Mouse (Mus musculus) left cerebral cortex, postnatal 10 days (tissue): ENCODE results near the gene Rrn3. TPM values are rescaled to one million over a fixed set of nuclear protein-coding genes. Genes with fewer than 3 reads are reported as not detected.
A peak's percentile ranks its signal among the peaks of the same experiment; 100 is the strongest.
"Not testable (repeated sequence)": the region's sequence is repeated elsewhere in the genome, so short reads cannot be mapped to it uniquely, and the experiment has no call there.

Experiments used
- DNase-seq, 2 experiments: peaks; one replicate each; pipeline ENCODE4 v3.0.0; 2021 to 2022; ENCODE audit warnings: low spot score in 2 of 2, mixed read lengths in 1 of 2; ENCODE audit errors: extremely low spot score in 1 of 2
- intact Hi-C: fragments of 180-260 bp; cut with DNase I; formaldehyde crosslinking; loops from one replicate; pipeline ENCODE4 v1.15.1; 2025
- total RNA-seq, 2 experiments: library from RNA; stranded (reverse); gene quantifications; 2 replicates each; pipeline ENCODE4 v1.2.3; 2021

Gene Rrn3
- 10 to 100 TPM; 44.8 to 47.0 TPM for total RNA-seq

DNA sequence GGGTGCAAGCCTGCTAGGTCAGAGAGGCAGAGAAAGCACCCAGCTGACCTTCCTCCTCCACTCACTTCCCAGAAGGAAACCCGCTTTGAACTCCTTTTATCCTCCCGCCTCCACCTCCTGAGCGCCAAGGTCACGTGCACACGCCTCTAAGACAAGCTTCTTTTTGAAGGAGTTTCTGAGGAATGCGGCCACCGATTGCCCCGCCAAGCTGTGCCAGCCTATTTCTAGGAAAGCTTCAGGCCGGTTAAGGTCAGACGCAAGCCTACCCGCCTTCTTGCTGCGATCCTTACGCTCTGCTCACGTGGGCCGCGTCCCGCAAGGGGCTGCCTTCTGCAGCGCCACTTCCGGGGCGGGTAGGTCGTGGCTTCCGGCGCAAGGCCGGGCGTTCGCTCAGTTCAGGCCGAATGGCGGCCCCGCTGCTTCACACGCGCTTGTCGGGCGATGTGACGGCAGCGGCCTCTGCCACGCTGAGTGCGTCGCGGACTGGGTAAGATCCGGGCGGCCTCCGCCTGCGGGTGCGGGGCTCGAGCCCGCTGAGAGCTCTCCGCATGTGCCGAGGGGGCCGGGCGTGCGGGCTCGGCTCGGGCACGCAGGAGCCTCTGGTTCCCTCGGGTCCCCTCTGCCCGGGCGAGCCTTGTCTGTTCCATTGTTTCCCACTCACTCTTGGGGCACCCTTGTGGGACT, at the start of gene Rrn3:
Rrn3 (plus strand) TSS at position 356 of the 684 bp plus-strand sequence.
- intact Hi-C loops: no loop called here
- peak; percentile 84 to 94 for DNase-seq

DNA sequence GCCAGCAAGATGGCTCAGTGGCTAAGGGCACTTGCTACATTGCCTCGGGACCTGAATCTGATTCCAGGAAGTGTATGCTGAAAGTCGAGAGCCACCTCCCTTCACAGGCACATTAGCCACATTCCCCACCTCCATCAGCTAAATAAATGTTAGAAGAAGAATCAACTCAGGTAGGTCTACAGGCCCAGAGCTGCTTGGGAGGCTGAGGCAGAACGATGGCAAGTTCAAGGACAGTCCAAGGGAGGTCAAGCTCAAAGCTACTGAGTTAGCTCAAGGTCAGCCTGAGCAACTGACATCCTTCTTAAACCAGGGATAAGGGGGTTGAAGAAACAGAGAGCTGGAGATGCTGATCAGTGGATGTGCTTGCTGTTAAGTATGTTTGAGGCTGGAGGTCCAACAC, 47.7 kb upstream of the Rrn3 start:
- intact Hi-C loops: loop anchor here (10.0 kb wide), 1 partner anchor 298 kb away; no protein-coding TSS in a partner anchor
- DNase-seq: no peak

DNA sequence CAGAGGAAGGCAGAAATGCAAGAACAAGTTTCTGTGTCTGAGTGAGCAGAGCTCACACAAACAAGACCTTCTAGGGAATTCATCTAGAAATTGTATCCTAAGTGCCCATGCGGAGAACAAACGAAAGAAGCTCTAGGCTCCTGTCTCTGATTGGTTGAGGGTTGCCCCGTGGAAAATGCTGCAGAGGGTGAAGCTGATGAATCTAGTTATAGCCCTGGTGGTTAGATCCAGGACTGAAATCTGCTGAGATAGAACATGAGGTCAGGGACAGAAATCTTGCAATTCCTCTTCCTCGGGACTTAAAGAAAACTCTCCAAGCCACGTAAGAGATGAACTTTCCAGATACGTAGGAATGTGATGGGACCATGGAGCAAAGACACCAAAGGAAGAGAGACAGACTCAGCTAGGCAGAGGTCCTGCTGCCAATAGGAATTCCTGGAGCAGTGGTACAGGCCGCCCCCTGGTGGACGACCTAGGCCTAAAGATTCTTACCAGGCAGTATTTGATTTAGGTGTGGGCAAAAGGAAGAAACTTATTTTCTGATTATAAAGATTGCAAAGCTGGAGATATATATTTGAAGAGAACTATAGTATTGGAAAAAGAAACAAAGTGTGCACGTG, 46.9 kb upstream of the Rrn3 start:
- DNase-seq: peak; percentile 61 to 80
- intact Hi-C loops: loop anchor here (10.0 kb wide), 1 partner anchor 299 kb away; no protein-coding TSS in a partner anchor

DNA sequence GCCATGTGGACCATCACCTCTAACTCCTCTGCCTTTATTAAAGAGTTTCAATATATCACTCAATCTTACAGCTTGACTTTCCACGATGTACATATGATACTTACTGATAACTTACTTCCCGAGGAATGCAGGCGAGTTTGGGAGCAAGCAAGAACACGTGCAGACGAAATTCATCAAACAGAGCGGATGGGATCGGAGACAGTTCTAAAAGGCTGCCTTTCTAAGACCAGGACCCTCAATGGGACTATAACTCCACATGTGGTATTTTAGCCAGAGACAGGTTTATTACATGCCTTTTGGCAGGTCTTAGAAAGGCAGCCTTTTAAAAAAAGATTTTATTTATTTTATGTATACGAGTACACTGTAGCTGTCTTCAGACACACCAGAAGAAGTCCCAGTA, 44.5 kb upstream of the Rrn3 start:
- DNase-seq: no peak
- intact Hi-C loops: loop anchor here (10.0 kb wide), 1 partner anchor 301 kb away; no protein-coding TSS in a partner anchor

DNA sequence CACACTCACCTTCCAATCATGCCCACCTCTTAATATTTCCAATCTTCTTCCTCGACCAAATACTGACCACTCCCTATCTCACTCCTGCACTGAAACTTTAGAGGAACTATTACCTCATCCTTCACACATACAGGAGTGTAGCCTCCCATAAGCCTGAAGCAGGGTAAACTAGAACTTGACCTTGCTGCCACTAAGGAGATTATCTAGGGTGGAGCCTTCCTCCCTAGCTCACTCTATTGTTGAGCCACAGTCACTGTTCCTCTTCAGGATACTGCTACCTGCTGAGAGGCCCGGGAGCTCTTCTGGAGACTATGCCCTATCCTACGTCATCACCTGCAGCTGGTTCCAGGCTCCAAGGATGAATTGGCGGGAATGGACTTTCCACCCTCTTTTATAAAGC, 41.5 kb upstream of the Rrn3 start:
- not testable (repeated sequence) for DNase-seq
- intact Hi-C loops: loop anchor here (10.0 kb wide), 1 partner anchor 304 kb away; no protein-coding TSS in a partner anchor

DNA sequence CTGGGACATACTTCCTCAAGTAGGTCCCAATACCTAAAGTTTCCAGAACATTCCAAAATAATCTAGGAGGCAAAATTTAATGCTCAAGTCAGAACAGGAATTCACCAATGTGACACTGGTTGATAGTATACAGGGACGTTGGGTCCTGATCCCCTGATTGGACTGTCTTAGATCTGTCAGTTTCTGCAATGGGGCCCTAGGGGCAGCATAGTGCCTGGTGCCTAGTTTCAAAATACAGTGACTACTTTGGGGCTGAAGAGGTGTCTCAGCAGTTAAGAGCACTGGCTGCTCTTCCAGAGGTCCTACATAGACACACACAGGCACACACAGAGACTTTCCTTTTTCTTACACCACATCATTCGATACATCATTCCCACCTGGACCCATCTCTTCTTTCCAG, 39.7 kb upstream of the Rrn3 start:
- intact Hi-C loops: no loop called here
- no peak for DNase-seq

DNA sequence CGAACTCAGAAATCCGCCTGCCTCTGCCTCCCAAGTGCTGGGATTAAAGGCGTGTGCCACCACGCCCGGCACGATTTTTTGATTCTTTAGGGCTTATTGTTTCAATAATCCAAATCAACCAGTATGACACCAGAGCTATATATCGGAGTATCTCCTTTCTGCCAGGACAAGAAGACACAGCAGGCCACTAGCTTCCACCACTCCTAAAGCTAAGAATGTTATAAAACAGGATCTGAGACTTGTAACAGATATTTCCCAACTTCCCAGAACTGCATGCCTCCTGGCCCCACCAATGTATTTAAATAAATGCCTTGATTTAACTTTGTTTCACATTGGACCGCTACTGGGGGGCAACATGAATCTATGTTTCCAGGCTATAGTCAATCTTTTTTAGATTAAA, 32.8 kb upstream of the Rrn3 start:
- no peak for DNase-seq
- intact Hi-C loops: no loop called here

DNA sequence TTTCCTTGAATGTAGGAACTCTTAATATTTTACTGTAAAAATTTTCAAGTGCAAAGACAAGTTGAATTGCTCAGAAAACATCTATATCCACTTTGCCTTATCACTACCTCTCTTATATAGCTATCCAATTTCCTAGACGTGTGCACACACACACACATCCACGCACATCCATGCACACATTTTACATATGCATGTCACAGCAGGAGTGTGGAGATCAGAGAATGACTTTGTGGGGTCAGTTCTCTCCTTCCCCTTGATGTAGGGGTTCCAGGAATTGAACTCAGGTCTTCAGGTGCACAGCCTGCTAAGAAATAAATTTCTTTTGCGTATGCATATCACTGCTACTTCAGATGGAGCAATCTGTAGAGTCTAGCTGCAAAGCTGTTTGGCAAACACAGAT, 32.4 kb upstream of the Rrn3 start:
- intact Hi-C loops: no loop called here
- no peak for DNase-seq

DNA sequence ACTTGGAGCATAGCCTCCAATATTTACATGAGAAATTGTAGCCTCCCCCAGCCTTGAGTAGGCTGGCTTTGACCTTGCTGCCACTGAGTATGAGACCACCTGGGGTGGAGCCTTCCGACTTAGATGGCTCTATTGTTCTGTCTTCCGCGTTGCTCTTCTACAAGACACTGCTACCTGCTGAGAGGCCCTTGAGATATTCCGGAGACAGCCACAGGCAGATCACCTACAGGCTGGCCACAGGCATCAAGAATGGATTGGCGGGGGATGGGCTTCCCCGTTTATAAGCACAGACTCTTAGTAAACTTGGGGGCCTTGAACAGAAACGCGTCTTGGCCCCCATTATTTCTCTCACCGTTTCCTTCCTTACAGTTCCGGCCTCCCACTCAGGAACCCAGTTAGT, 31.7 kb upstream of the Rrn3 start:
- DNase-seq, intact Hi-C loops: not testable (repeated sequence)

DNA sequence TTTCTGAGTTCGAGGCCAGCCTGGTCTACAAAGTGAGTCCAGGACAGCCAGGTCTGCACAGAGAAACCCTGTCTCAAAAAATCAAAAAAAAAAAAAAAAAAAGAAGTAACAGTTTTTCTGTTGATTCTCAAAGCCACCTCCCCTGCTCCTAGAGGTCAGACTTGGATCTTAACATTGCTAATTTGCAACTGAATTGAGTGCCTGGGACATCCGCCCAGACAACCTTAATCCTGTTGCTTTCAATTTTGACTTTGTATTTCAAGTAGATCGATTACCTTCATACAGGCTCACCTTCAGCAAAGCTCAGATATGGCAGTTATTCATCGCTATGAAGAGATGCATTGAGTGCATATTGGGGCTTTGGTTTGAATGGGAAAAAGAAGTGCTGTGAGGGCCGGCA, 31.2 kb upstream of the Rrn3 start:
- intact Hi-C loops: no loop called here
- DNase-seq: no peak

DNA sequence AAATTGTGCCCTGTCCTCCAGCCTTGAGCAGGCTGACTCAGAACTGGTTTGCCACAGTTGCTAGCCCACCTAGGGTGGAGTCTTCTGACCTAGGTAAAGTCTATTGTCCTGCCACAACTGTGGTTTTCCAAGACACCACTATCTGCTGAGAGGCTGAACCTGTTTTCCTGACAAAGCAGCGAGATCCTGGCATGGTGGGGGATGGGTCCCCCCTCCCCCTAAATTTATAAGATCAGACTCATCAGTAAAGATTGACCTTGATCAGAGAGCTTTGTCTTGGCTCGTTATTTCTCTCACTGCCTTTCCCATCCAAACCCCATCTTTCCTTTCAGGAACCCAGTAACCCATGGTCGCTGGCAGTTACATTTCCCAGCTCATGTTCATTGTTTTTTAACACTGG, 30.5 kb upstream of the Rrn3 start:
- intact Hi-C loops: no loop called here
- no peak for DNase-seq

DNA sequence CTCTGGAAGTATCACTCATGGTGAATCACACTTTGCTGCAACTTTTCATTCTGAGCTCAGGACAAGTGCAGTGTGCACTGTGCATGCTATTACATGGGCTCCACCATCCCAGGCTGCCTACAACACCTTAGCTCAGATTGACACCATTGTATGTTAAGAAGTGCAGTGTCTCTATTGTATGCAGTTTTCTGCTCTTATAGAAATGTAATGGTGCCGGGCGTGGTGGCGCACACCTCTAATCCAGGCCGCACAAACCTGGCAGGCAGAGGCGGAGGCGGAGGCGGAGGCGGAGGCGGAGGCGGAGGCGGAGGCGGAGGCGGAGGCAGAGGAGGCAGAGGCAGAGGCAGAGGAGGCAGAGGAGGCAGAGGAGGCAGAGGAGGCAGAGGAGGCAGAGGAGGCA, 29.9 kb upstream of the Rrn3 start:
- intact Hi-C loops: no loop called here
- DNase-seq: no peak

DNA sequence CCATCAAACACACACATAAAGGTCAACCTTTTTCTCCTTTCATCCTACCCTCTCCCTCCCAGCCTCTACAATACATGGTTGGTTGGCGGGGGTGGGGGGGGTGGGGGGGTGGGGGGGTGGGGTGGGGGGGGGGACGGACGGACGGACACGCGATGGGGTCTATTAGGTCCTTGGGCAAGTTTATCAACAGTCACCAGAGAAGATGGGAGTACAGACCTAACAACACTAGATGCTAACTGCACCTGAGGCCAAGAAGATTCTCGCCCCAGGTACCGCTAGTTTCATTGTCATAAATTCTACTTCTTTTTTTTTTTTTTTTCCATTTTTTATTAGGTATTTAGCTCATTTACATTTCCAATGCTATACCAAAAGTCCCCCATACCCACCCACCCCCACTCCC, 26.5 kb upstream of the Rrn3 start:
- intact Hi-C loops: no loop called here
- no peak for DNase-seq

DNA sequence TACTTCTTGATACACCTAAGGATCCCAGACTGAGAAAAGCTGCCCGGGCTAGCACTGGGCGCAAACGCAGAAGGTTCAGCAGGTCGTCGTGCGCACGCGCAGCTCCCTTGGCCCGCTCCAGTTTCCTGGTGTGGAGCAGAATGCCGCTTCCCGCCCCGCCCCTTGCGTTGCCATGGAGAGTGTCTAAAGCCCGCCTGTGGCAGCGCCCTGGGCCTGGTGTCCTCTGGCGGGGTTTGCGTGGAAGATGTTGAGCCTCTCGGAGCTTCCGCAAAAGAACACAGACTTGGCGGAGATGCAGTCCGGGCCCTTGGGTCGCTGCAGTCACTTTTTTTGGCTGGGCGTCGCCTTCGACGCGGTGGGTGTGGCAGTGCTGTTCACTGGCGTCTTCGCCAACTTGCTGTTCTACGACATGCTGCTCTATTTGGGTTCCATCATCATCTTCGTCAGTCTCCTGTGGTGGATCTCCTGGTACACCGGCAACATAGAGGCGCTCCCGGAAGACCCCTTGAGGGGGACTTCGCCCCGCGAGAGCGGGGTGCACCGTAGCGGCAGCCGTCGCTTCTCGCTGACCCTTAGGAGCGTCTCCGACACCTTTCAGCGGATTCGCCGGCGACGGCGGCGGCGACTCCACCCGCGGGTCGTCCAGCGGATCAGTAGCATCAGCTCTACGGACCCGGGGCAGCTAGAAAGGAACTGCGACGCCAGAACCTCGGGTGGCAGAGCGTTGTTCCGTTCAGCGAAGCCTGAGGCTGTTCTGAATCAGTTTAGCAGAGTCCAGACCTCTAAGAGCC, 25.9 kb upstream of the Rrn3 start:
- intact Hi-C loops: no loop called here
- DNase-seq: peak; percentile 90 to 98

DNA sequence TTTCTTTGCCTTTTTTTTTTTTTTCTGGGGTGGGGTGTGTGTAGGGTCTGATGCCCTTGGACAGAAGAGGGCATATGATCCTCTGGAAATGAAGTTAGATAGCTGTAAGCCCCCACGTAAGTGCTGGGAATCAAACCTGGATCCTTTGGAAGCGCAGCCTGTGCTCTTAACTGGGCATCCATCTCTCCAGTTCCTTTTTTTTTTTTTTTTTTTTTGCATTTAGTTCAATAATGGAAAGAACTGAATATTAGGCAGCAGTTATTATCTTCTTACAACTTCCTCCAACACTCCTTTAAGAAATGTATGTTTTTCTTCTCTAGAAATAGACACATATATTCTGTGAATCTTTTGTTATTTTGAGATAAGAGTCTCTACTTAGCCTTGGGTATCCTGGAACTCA, 22.7 kb upstream of the Rrn3 start:
- DNase-seq: no peak
- intact Hi-C loops: no loop called here

DNA sequence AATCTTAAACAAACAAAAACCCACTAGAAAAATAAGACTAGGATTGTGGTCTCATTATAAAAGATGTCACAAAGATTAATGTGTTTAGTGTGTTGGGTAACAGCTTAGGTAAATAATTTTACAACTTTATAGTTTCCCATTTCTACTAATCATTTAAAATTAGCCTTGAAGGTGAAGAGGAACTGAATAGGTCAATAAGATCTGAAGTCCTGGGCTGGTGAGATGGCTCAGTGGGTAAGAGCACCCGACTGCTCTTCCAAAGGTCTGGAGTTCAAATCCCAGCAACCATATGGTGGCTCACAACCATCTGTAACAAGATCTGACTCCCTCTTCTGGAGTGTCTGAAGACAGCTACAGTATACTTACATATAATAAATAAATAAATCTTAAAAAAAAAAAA, 17.7 kb upstream of the Rrn3 start:
- intact Hi-C loops: not testable (repeated sequence)

DNA sequence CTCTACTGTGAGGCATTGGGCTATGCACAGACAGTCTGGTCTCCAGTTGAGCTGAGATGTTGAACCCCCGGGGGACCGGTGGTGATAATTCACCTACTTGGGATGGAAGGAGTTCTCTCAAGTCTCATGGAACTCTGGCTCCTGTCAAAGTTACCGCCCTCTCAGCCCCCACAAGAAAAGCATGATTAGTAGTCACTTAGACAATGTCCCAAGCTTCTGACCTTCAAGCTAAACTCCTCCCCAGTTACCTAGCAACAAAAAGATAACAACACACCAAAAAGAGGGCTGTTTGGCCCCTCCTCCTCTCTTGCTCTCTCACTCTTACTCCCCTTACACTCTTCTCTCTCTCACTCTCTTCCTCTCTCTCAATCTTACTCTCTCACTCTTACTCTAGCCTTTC, 16.0 kb upstream of the Rrn3 start:
- DNase-seq: no peak
- intact Hi-C loops: no loop called here

More for the DNA sequence above, 17.7 kb upstream of the Rrn3 start:
- not testable (repeated sequence) for DNase-seq

DNA sequence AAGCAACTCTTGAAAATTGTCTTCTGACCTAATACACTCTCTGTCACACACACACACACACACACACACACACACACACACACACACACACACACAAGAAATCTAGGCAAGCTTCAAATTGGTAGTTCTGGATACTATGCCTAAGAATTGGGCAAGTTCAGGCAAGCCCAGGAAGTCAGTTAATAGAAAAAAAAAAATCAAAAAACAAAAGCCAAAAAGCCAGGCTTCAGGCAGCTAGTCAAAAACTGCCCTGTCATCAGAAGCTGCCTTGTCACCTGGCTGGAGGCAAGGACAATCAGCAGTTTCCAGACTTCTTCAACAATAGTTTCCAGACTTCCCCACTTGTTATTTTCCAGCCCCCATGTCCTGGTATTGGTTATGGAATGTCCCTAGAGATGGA, 14.1 kb upstream of the Rrn3 start:
- no peak for DNase-seq
- intact Hi-C loops: no loop called here

DNA sequence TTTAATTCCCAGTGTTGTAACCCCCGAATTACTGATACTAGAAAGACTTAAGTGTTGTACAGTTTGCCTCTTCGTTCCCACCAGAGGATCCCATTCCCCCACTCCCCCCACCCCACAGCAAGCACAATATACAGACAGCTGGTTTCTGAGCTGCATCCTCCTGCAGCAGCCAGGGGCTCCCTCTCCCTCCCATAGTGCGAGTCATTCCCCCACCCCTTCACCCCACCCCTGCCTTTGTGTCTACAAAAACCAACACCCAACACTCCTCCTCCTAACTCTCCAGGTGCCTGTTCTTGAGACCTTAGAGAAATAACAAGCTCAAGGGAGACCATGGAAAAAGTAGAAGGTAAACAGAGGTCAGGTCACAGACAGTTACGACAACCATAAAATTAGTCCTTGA, 8.9 kb upstream of the Rrn3 start:
- DNase-seq, intact Hi-C loops: not testable (repeated sequence)

DNA sequence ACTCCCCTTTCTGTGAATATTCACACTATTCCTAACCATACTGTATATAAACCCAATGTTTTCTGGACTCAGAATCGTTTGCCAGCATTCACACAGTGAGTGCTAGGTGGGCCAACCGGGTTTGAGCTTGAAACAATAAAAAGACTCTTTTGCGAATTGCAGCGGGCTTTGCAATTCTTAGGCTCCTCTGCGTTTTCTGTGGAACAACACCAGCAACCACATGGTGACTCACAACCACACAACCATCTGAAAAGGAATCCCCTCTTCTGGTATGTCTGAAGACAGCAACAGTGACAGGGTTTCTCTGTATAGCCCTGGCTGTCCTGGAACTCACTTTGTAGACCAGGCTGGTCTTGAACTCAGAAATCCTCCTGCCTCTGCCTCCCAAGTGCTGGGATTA, 8.5 kb upstream of the Rrn3 start:
- DNase-seq, intact Hi-C loops: not testable (repeated sequence)
